Mouse (Mus musculus): ENCODE measurements around the gene Tbc1d20. TPM values are rescaled to one million over a fixed set of nuclear protein-coding genes. Genes with fewer than 3 reads are reported as not detected.
A peak's percentile ranks its signal among the peaks of the same experiment; 100 is the strongest.
"Not testable (repeated sequence)": the region's sequence is repeated elsewhere in the genome, so short reads cannot be mapped to it uniquely, and the experiment has no call there.

Tbc1d20 gene
- polyA plus RNA-seq (2015; fragmentation: Nextera tagmentation; extraction: Ambion mirVana), result 35.8 and 37.7 TPM in 2 replicates

DNA sequence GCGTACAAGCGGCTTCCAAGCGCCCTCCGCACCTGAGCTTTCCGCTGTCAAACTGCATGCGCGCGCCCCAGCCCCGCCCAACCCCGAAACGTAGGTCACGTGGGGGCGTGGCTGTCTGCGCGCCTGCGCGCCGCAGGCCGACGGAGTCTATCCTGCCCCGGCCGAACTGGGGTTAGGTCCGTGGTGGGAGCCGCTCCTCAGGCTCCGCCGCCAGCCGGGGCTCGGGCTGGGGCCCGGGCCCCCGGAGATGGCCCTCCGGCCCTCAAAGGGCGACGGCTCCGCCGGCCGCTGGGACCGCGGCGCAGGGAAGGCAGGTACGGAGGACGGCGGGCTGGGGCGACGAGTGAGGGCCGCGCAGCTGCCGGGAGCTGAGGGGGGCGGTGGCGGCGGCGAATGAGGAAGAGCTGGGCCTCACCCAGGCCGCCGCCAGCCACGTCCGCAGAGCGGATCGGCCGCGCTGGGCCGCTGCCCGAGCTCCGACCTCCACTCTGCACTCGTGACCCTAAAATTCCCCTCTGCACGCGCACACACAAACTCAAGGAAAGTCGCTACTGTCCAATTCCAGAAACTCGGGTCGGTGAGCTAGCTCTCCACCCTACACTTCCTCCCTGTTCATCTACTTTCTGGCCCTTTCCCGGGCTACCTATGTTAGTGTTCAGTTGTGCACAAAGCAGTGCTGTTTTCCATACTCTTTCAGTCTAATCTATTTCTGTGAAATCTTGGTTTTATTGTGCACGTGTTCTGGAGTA lies at the start of gene Tbc1d20:
Gene Tbc1d20 (plus strand): TSS at position 102 of the 749 bp plus-strand sequence.
- no peaks in the 10 kb centered on the region for H3K9me3 ChIP-seq (ENCODE audit: control insufficient read depth, low read length)
- H3K4me3 ChIP-seq (ENCODE audit: low read length), result peak within 1 kb of the TSS; percentile 97
- peak within 1 kb of the TSS; percentile 85 for H3K27ac ChIP-seq (ENCODE audit: low read length)
- peak; percentile 98 for ATAC-seq
- WGBS, result under 1% methylated on average over 67 of the region's 70 CpGs
- no peaks in the 10 kb centered on the region for H3K36me3 ChIP-seq (ENCODE audit: control insufficient read depth, insufficient read depth, low read length)
- H3K27me3 ChIP-seq (replicated peaks; ENCODE audit: control insufficient read depth, insufficient read depth, low read length), result no peaks in the 10 kb centered on the region
- peak within 1 kb of the TSS; percentile 79 for H3K4me2 ChIP-seq (ENCODE audit: low read depth, low read length)
- H3K9ac ChIP-seq (ENCODE audit: low read depth, low read length), result peak within 1 kb of the TSS; percentile 96
- H3K4me1 ChIP-seq (ENCODE audit: control insufficient read depth, insufficient read depth, low read length), result peaks cover 16% of the 10 kb centered on the region

DNA sequence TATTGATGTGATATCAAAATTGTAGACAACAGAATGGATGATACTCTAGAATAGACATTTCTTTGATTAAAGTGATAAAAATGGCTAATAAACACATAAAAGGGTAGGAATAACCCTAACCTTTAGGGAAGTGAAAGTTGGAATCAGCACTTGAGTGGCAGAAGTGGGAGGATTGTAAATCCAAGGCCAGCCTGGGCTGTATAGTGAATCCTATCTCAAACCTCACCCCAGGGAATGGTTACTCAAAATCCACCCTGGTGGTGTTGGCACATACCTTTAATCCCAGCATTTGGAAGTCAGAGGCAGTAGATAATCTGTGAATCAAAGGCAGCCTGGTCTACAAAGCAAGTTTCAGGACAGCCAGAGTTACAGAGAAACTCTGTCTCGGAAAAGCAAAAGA lies 46.4 kb upstream of the Tbc1d20 start:
- H3K27ac ChIP-seq (ENCODE audit: low read length), result no peak overlapping the region
- H3K9me3 ChIP-seq (ENCODE audit: control insufficient read depth, low read length), result no peaks in the 10 kb centered on the region
- 0 out of 2 replicates have a peak, but pooled peaks cover 4% of the 10 kb centered on the region for H3K36me3 ChIP-seq (ENCODE audit: control insufficient read depth, insufficient read depth, low read length)
- H3K9ac ChIP-seq (ENCODE audit: low read depth, low read length), result no peak overlapping the region
- no peak for ATAC-seq
- H3K27me3 ChIP-seq (replicated peaks; ENCODE audit: control insufficient read depth, insufficient read depth, low read length), result no peaks in the 10 kb centered on the region
- H3K4me3 ChIP-seq (ENCODE audit: low read length), result no peak overlapping the region
- WGBS, result 91% methylated on average over 1 of the region's 1 CpGs
- peaks cover 10% of the 10 kb centered on the region; the same call in 1 of the 2 replicates for H3K4me1 ChIP-seq (ENCODE audit: control insufficient read depth, insufficient read depth, low read length)
- no peak overlapping the region for H3K4me2 ChIP-seq (ENCODE audit: low read depth, low read length)

DNA sequence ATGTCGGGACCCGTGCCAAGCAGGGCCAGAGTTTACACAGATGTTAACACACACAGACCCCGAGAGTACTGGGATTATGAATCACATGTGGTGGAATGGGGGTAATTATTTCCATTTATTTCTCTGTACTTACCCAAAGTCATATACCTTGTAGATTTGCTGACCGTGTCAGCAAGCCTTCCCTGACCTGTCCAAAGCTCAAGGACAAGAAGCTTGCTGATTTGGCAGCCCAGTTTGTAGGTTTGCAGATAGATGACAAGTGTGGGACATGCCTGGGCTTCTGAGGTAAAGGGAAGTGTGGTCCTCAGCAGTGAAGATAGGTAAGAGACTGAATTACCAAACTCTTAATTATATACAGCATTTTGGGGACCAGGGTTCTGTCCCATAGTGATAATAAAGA lies 43.1 kb upstream of the Tbc1d20 start:
- Histone ChIP-seq H3K4me3 (ENCODE audit: low read length) (no peak overlapping the region), H3K36me3 (ENCODE audit: control insufficient read depth, insufficient read depth, low read length) (peaks cover 15% of the 10 kb centered on the region; the same call in 1 of the 2 replicates), H3K27me3 (replicated peaks; ENCODE audit: control insufficient read depth, insufficient read depth, low read length) (no peaks in the 10 kb centered on the region), H3K4me2 (ENCODE audit: low read depth, low read length) (no peak overlapping the region), H3K27ac (ENCODE audit: low read length) (no peak overlapping the region), H3K9me3 (ENCODE audit: control insufficient read depth, low read length) (no peaks in the 10 kb centered on the region), H3K9ac (ENCODE audit: low read depth, low read length) (no peak overlapping the region), H3K4me1 (ENCODE audit: control insufficient read depth, insufficient read depth, low read length) (peaks cover 5% of the 10 kb centered on the region; the same call in 1 of the 2 replicates)
- no peak for ATAC-seq
- 53% methylated on average over 2 of the region's 4 CpGs for WGBS

DNA sequence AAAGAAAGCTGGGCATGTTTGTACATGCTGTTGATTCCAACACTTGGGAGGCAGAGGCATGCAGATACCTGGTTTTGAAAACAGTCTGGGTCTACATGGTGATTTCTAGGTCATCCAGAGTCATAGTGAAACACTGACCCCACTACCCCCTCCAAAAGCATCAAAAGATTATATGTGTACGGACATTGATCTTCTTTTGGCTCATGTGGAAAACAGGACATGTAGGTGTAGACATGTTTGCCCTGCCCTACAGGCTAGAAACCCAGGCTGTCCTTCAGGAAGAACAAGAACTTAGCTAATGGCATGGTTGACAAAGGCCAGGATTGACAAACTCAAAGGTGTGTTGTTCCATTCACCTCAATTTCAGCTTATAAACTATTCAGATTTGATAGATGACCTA lies 33.9 kb upstream of the Tbc1d20 start:
- H3K36me3 ChIP-seq (ENCODE audit: control insufficient read depth, insufficient read depth, low read length), result peaks cover 8% of the 10 kb centered on the region; the same call in 1 of the 2 replicates
- no peaks in the 10 kb centered on the region for H3K4me1 ChIP-seq (ENCODE audit: control insufficient read depth, insufficient read depth, low read length)
- WGBS, result 97% methylated on average over 1 of the region's 1 CpGs
- no peak overlapping the region for H3K4me2 ChIP-seq (ENCODE audit: low read depth, low read length)
- no peak overlapping the region for H3K4me3 ChIP-seq (ENCODE audit: low read length)
- no peak for ATAC-seq
- H3K9me3 ChIP-seq (ENCODE audit: control insufficient read depth, low read length), result no peaks in the 10 kb centered on the region
- H3K27me3 ChIP-seq (replicated peaks; ENCODE audit: control insufficient read depth, insufficient read depth, low read length), result no peaks in the 10 kb centered on the region
- H3K27ac ChIP-seq (ENCODE audit: low read length), result no peak overlapping the region
- no peak overlapping the region for H3K9ac ChIP-seq (ENCODE audit: low read depth, low read length)

DNA sequence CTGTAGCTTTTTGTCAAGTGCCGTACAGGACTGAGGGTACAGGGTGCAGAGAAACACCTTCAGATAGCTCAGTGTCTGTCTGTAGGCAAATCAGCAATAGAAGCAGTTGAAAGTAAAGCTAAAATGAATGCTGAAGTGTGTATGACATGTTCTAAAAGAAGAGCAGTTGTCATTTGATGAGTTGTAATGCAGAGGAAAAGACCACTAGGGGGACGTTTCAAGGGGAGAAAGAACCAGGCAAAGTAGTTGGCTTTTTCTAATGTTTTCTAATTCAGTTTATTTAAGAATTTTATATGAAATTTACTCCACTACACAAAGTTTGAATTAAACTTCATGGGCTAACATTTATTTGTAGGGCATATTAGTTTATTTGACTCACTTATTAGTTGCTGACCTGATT lies 20.0 kb upstream of the Tbc1d20 start:
- no peak overlapping the region for H3K4me2 ChIP-seq (ENCODE audit: low read depth, low read length)
- H3K4me3 ChIP-seq (ENCODE audit: low read length), result no peak overlapping the region
- no peak for ATAC-seq
- H3K9me3 ChIP-seq (ENCODE audit: control insufficient read depth, low read length), result no peaks in the 10 kb centered on the region
- no peak overlapping the region for H3K27ac ChIP-seq (ENCODE audit: low read length)
- 79% methylated on average over 2 of the region's 2 CpGs for WGBS
- H3K4me1 ChIP-seq (ENCODE audit: control insufficient read depth, insufficient read depth, low read length), result no peaks in the 10 kb centered on the region
- H3K27me3 ChIP-seq (replicated peaks; ENCODE audit: control insufficient read depth, insufficient read depth, low read length), result no peaks in the 10 kb centered on the region
- no peak overlapping the region for H3K9ac ChIP-seq (ENCODE audit: low read depth, low read length)
- H3K36me3 ChIP-seq (ENCODE audit: control insufficient read depth, insufficient read depth, low read length), result peaks cover 10% of the 10 kb centered on the region; the same call in 1 of the 2 replicates

DNA sequence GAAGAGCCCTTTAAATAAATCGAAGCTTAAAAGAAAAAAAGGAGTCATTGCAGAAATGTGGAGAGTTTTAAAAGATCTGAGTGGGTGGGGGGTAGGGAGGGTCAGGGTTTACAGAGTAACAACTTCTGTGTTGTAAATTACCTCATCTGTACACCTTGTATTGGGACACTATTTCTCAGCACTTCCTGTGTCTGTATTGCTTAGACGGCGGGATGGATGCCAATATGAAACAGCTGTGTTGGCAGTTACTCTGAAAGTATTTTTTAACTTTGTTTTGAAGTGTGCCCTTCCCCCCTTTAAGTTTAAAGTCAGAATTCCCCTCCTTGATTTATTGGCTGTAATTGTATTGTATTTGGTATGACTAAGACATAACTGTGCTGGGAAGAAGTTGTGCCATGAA lies 12.2 kb upstream of the Tbc1d20 start:
- ATAC-seq, result no peak
- Histone ChIP-seq H3K9ac (ENCODE audit: low read depth, low read length) (no peak overlapping the region), H3K27ac (ENCODE audit: low read length) (no peak overlapping the region), H3K4me1 (ENCODE audit: control insufficient read depth, insufficient read depth, low read length) (no peaks in the 10 kb centered on the region), H3K4me2 (ENCODE audit: low read depth, low read length) (no peak overlapping the region), H3K4me3 (ENCODE audit: low read length) (no peak overlapping the region), H3K9me3 (ENCODE audit: control insufficient read depth, low read length) (no peaks in the 10 kb centered on the region), H3K36me3 (ENCODE audit: control insufficient read depth, insufficient read depth, low read length) (no peaks in the 10 kb centered on the region; the same call in 1 of the 2 replicates), H3K27me3 (replicated peaks; ENCODE audit: control insufficient read depth, insufficient read depth, low read length) (no peaks in the 10 kb centered on the region)
- 69% methylated on average over 3 of the region's 3 CpGs for WGBS

DNA sequence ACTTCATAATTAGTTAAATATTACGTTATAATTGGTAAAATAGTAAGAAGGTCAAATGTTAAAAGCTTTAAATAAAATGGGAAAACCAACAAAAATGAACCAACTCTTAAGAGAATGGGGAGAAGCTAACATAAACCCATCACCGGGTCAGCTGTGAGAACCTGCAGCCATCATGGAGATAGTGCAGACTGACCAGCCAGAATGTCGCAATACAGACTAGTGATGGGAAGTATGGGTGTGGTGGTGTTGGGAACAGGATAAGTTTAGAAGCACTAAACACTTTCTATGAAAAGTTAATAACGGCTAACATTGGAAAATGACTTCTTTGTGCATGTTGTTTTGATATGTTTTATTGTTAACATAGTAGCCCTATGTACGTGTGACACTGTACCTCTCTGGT lies 6.1 kb upstream of the Tbc1d20 start:
- Histone ChIP-seq H3K27ac (ENCODE audit: low read length) (no peak overlapping the region), H3K4me1 (ENCODE audit: control insufficient read depth, insufficient read depth, low read length) (no peaks in the 10 kb centered on the region), H3K4me3 (ENCODE audit: low read length) (no peak overlapping the region), H3K9ac (ENCODE audit: low read depth, low read length) (no peak overlapping the region), H3K27me3 (replicated peaks; ENCODE audit: control insufficient read depth, insufficient read depth, low read length) (no peaks in the 10 kb centered on the region), H3K4me2 (ENCODE audit: low read depth, low read length) (no peak overlapping the region), H3K36me3 (ENCODE audit: control insufficient read depth, insufficient read depth, low read length) (no peaks in the 10 kb centered on the region; the same call in 1 of the 2 replicates), H3K9me3 (ENCODE audit: control insufficient read depth, low read length) (no peaks in the 10 kb centered on the region)
- ATAC-seq, result no peak
- WGBS, result 91% methylated on average over 5 of the region's 5 CpGs

DNA sequence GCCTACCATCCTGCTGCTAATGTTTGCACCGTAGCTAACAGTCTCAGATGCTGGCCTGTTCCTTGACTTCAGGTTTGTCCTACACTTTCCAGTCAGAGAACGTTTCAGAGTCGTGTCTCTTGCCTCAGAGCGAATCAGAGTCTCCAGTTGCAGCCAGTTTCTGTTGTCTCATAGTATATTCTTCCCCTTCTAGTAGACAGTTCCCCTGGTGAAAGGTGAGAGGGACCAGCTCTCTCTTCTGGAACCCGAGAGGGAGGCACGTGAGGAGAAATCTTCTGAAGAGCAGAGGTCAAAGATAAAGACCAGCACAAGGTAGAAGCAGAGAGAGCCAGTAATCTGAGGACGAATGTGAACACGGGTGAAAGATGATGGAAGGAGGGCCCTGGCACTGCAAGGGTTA lies 5.6 kb upstream of the Tbc1d20 start:
- Histone ChIP-seq H3K27me3 (replicated peaks; ENCODE audit: control insufficient read depth, insufficient read depth, low read length) (no peaks in the 10 kb centered on the region), H3K36me3 (ENCODE audit: control insufficient read depth, insufficient read depth, low read length) (no peaks in the 10 kb centered on the region), H3K4me2 (ENCODE audit: low read depth, low read length) (no peak overlapping the region), H3K9ac (ENCODE audit: low read depth, low read length) (no peak overlapping the region), H3K9me3 (ENCODE audit: control insufficient read depth, low read length) (no peaks in the 10 kb centered on the region), H3K27ac (ENCODE audit: low read length) (no peak overlapping the region), H3K4me1 (ENCODE audit: control insufficient read depth, insufficient read depth, low read length) (peaks cover under 1% of the 10 kb centered on the region; the same call in 1 of the 2 replicates), H3K4me3 (ENCODE audit: low read length) (no peak overlapping the region)
- ATAC-seq, result peak; percentile 30; the same call in 1 of the 2 replicates
- 74% methylated on average over 8 of the region's 8 CpGs for WGBS

DNA sequence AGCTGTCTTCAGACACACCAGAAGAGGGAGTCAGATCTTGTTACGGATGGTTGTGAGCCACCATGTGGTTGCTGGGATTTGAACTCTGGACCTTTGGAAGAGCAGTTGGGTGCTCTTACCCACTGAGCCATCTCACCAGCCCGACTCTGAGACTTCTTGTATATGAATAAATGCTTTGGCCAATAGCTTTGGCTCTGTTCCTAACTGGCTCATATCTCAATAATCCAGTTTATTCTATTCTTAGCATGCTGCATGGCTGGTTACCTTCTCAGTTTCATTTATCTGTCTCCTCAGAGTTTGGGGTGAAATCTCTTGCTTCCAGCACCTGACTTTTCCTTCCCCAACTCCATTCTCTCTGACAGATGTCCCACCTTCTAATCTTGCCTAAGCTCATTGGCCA lies 4.0 kb upstream of the Tbc1d20 start:
- H3K4me2 ChIP-seq (ENCODE audit: low read depth, low read length); H3K36me3 ChIP-seq (ENCODE audit: control insufficient read depth, insufficient read depth, low read length); H3K4me3 ChIP-seq (ENCODE audit: low read length); H3K27ac ChIP-seq (ENCODE audit: low read length); ATAC-seq; H3K4me1 ChIP-seq (ENCODE audit: control insufficient read depth, insufficient read depth, low read length); H3K9me3 ChIP-seq (ENCODE audit: control insufficient read depth, low read length); H3K27me3 ChIP-seq (replicated peaks; ENCODE audit: control insufficient read depth, insufficient read depth, low read length); H3K9ac ChIP-seq (ENCODE audit: low read depth, low read length): not testable (repeated sequence)
- 76% methylated on average over 1 of the region's 2 CpGs for WGBS
